Mouse (Mus musculus) spleen, adult 2 months (tissue): ENCODE results near the gene Sec24c.

ENCODE experiments used
- CTCF ChIP-seq: fragments of 200-500 bp; IDR thresholded peaks from 2 replicates; pipeline ENCODE4 v1.5.1; 2011; ENCODE audit warnings: mild to moderate bottlenecking, inconsistent platforms; ENCODE audit not compliant: insufficient read depth, insufficient read length, insufficient replicate concordance; ENCODE audit errors: extremely low read depth
- POLR2A ChIP-seq: fragments of 200-500 bp; IDR thresholded peaks from 2 replicates; pipeline ENCODE4 v1.6.1; 2011; ENCODE audit warnings: low read depth, low read length, inconsistent platforms

- TF ChIP-seq CTCF (no peak), POLR2A (no peak)
Measured at GRCm38 (mm10) chr14:20694185-20694883, 20.2 kb downstream of the Sec24c start.
